Mouse (Mus musculus) thymus, postnatal 36 days (tissue): ENCODE results near the gene Asb16.

Experiments used
- DNase-seq, 2 experiments: peaks; one replicate each; pipeline ENCODE4 v3.0.0; 2022; ENCODE audit warnings: mixed read lengths in 2 of 2

The Asb16 gene

DNA sequence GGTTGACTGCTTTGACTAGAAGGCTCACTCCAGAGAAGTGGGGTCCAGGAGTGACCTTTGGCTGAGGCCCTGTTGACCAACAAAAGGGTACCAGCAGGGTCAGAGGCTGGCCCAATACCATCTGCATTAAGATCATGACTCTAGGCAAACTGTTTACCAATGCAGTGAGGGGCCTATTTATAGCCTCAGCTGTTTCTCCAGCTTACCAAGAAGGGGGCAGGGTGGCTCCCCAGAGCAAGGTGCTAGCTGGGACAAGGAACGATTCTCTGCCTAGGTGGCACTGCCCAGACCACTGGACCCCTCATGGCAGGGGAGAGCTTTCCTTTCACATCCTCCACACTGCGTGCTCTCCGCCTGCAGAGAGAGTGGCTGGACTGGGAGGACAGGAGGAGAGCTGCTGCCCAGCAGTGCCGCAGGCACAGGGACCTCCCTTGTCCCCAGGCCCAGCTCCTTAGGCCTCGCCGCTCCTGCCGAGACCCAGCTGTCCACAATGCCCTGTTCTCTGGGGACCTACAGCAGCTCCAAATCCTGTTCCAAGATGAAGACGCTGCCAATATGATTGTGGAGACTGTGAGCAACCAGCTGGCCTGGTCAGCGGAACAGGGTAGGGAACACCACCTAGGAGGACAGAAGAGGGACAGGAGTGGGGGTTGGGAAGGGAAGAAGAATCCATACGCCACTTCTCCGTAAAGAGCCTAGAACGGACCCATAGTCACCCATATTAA is at the start of gene Asb16:
TSS of gene Asb16 (plus strand) at position 224 of the 725 bp plus-strand sequence.
- DNase-seq = no peak

DNA sequence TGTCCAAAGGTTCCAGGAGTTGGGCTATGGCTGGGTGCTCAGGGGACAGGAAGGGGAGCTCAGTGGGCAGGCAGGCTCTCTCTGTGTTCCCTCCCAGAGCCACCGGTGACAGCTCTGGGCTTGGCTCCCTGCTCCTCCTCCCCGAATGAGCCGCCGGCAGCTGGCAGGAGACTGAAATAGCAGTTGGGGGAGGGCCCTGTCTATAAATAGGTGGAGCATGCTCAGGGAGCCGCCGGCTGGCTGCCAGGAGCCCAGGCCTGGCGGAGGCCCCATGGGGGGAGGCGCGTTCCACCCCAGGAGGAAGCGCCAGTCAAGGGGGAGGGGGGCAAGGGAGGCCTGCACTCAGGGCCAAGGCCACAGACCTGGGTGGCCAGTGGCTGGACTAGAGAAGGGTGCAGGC is 49.8 kb upstream of the Asb16 start:
- peak; percentile 83 to 91 for DNase-seq

DNA sequence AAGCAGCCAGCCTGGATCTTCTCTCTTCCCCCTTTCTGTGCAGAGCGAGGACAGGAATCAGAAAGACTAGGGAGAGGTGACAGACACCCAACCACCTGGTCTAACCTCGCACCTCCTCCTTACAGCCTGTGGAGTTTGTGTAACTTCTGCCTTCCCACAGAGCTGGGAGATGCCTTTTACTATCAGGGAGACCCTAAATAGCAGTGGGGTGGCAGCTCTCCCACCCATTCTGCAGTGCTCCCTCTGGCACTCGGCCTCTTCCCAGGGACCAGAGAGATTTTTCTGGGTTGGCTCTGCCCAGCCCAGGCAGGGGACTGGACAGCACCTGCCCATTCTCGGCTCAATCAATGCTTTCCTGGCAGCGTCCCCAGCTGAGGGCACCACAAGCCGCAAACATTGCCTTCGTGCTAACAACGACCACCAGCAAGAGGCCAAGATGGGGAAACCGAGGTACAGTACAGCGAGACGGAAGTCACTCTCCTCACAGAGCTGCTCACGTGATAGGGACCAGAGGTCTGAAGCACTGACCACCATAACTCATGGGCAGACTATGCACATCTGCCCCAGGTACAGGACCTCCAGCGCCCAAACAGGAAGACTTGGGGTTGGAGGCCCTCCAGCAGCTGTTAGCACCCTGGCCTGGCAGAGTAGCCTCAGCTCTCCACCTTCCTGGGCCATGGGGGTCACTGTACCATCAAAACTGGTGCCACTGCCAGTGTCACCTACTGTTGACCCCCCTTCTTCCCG is 49.1 kb upstream of the Asb16 start:
- DNase-seq = no peak

DNA sequence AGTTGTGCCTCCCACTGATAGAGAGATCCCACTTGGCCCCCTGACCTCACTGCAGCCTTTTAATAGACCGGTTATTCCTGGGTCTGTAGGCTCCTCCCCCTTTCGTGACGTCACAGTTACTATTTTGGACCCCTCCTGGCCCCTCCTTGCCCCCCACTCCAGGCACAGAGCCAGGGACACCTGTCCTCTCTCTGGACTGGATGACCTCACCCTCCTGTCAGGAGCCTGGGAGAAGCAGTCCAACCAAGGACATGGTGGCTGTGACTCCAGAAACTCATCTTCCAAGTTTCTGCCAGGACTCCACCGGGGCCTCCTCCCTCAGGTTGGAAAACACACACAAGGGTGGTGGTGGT is 48.6 kb upstream of the Asb16 start:
- no peak for DNase-seq

DNA sequence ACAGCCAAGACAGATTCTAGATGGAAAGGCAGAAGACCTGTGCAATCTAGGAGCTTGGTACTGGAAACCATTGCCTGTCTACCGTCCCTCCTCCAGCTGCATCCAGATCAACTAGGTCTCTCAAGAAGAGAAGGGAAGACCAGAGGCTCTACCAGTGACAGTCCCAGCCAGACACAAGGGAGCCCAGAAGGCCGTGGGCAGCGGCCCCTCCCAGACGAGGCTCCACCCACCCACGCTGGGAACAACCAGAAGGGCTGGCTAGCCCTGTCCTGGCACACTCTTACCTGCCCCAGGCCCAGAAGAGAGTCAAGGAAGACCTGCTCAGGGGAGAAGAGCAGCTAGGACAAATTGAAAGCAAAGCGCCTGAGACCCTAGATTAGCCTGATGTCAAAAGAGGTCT is 48.1 kb upstream of the Asb16 start:
- DNase-seq = no peak

DNA sequence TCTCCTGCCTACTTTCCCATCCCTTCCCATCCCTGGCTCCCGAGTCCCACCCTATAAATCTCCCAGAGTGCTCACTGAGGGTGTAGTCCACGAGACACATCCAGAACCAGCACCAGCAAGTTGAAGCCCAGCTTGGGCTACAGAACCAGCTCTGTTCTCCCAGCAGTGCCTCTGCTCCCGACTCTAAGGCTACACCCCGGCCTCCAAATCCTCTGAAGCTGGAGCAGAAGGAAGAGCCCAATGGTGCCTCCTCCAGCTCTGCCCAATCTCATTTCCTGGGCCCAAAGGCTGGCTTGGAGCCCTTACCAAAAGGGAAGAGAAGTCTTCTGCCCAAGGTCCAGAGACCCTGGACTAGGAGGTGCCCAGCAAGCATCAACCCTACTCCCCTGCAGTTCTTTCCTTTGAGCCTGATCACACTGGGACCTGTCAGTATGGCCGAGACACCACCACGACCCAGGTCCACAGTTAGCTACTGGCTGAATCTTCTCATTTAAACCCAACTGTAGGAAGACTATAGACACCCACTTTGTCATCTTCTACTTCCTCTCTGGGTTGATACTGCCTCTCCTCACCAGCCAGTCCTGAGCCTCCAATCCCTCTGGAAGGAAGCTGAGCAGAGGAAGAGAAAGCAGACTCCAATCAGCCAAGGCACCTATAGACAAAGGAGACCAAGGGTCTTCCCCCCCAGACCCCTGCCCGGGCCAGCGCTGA is 47.1 kb upstream of the Asb16 start:
- DNase-seq = no peak

DNA sequence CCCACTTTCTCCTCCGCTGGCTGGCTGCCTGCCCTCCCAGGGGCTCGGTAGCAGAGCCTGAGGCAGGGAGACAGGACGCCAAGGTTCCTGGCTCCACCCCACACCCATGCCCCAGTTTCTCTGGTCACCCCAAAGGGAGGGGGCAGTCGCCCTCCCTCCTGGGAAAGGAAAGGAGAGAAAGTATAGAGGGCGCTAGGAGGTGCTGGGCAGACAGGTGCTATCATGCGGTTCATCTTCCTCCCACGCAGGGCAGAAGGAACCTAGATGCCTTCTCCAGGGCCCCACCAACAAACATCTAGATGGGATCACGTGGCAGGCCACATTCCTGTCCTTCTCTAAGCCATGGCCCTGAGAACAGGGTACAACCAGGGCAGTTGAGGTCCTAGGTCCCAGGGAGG is 46.6 kb upstream of the Asb16 start:
- DNase-seq = no peak

DNA sequence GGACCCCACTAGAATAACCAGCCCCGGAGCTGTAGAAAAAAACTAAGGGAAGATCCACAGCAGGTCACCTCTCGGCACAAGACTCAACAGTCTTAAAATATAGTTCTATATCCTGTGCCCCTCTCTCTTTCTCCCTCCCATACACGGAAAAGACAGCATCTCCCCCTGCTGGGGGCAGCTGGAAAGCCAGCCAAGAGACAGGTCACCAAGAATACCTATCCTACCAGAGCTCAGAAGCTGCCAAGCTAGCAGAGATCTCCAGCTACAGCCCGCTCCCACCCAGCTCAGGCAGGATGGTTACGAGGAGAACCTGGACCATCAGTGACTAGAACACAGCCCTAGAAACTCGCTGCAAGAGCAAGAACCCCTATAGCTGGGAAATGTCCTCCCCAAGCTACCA is 45.4 kb upstream of the Asb16 start:
- DNase-seq = peak; percentile 84 to 86

DNA sequence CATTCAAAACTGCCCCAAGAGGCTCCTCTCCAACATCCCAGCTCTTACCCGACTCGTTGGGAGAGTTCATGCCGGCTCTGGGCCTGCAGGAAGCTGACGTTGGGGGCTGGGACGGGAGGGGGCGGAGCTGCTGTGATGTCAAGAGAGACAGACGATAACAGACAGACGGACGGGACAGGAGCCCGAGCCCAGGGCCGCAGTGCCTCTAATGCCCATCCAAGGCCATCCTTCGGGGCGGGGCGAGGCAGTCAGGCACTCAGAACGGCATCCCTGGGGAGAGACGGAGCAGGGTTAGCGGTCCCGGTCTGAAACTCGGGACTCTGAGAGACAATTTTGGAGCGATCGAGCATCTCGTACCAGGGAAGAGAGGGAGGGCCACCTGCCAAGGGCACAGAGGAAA is 43.9 kb upstream of the Asb16 start:
- DNase-seq = no peak

DNA sequence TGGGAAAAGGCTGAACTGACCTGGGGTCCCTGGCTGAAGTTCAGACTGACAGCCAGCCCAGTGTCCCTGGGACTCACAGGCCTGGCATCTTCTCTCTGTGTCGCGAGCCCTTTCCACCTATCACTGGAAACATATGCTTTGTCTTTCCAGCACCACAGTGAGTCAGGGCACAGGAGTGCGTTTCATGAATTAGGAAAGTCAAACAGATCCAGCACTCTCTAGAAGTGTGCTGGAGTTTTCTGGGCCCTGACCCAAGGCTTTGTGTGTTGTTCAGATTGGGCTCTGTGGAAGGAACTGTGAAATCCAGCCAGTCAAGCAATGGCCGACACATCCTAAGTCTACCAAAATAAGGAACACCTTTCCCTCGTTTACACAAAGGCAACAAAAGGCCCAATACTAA is 43.3 kb upstream of the Asb16 start:
- DNase-seq = no peak

DNA sequence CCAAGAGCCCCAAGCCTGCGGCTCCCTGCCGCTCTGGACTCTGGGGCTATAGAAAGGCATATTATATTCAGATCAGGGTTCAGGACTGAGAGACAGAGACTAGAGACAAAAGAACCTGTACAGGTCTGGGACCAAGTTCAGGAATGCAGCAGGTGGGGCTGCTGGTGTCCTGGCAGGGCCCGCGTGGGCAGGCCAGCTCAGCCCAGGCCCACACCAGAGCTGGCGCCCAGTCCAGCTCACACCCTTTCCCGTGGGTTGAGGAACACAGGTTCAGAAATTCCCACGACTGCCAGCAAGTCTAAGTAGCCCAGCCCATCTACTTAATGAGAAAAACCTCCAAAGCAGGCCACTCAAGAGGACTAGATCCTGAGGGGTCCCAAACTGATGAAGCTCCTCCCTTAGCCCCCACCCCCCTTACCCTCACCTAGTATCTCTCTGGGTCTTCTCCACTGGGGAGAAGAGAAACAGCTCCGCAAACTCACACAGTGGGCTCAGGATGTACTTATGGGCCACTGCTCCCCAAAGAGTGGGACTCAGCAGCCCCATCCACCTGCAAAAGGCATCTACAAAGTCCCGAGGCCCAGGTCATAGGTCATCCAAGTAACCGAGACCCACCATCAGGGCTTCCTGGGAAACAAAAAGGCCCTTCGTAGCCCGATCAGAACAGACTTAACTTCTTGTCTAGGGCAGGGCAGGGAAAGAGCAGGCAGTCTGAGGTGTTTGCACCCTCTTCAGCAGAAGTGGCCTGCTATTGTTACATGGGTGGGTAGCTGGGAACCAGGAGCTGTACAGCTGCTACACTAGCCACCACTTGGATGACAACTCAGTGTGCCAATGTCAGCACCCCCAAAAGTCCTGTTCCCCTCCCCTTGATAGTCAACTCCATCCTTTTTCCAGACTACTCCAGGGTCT is 42.2 kb upstream of the Asb16 start:
- DNase-seq = no peak

DNA sequence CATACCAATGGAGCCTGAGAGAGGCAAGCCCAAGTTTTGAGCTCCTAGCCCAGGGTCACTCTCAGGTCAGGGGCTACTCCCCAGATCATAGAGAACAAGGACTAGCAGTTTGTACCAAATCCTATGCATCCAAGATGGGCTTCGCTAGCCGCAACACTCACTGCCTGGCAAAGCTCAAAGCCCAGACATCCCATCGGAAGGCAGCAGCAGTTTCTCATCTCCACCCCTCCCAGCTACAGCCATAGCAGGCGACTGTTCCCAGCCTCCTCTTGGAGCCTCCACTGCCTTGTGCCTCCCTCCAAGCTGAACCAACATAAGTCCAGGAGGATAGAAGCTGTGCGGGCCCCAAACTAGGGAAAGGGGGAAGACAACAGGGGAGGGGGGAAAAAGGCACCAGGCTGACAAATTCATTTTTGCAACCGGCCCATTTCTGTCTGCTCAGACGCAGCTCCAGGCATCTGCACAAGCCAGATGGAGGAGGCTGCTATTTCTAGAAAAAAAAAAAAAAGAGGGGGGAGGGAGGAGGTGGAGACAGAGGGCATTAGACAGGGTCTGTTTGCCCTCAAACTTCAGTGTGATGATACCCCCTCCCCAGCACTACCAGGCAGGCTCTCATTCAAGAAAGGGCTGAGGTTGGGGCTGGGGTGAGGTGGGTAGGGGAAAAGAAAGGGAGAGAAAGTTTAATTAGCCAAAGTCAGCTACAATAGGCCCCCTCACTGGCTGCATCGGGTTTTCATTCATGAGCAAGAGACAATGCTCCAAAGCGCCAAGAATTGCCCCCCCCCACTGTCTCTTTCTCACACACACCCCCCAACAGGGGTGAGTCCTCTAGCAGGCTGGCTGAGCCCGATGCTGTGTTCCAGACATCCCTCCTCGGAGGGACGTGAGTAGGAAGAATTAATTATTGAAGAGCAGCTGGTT is 41.0 kb upstream of the Asb16 start:
- no peak for DNase-seq

DNA sequence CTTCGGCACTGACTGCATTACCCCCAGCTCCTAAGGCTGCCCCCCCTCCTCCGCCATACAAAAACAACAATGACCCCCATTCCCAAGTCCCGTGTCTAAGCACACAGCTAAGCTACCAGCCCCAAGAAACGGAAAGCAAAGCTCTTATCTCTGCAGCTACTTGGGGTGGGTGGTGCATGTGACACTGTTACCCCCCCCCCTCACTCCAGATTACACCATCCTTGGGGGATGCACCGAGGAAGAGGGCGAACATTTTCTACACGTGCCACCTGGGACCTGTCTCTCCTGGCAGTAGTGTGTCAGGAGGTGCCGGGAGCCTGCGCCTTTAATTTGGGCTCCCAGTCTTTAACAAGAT is 40.4 kb upstream of the Asb16 start:
- DNase-seq = no peak

DNA sequence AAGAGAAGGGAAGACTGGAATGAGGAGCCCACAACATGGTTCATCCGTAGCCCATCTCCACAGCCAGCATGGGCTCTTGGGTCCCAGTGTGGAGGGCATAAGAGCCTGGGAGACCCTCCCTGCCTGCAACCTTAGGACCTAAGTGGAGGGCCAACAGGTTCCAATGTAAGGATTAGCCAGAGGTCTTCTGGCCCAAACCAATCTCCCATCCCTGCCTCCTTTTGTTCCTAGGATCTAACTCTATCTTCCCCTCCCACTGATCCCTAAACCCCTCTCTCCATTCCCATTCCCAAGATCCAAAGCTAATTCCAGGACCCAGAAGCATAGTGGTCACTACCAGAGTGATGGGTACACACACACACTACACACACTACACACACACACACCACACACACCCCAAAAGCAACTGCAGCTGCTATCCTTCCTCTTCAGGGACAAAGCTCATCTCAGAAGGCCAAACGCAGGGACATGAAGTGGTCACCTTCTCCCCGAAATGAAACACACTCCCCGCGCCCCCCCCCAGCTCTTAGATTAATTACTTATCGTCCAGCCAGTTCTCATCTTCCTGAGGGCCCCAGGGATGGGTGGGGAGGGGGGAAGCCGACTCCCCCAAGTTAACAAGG is 39.8 kb upstream of the Asb16 start:
- no peak for DNase-seq

DNA sequence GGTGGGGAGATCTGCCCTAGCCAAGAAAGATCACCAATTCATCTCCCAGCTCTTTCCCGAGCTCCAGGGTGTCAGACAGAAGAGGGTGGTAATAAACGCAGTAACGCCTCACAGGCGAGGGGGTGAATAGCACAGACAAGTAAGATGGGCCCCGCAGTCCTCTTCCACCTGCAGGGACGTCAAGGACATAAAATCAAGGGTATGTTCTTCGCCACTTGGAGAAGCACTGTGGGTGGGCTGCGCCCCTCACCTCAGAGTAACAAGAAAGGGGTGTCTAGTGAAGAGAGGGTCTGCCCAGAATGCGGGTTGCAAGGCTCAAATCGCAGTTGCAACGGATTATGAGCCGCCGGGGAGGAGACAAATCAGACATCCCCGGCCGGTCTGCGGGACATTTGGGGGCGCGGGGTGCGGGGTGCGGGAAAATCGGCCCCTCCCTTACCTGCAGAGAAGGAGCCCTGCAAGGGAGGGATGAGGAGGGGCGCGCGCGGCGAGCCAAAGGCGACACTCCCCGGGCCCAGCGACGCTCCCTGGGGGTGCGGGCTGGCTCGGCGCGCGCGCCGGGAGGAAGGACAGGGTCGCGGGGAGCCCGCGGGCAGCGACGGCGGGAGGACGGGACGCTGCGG is 39.1 kb upstream of the Asb16 start:
- DNase-seq = no peak

DNA sequence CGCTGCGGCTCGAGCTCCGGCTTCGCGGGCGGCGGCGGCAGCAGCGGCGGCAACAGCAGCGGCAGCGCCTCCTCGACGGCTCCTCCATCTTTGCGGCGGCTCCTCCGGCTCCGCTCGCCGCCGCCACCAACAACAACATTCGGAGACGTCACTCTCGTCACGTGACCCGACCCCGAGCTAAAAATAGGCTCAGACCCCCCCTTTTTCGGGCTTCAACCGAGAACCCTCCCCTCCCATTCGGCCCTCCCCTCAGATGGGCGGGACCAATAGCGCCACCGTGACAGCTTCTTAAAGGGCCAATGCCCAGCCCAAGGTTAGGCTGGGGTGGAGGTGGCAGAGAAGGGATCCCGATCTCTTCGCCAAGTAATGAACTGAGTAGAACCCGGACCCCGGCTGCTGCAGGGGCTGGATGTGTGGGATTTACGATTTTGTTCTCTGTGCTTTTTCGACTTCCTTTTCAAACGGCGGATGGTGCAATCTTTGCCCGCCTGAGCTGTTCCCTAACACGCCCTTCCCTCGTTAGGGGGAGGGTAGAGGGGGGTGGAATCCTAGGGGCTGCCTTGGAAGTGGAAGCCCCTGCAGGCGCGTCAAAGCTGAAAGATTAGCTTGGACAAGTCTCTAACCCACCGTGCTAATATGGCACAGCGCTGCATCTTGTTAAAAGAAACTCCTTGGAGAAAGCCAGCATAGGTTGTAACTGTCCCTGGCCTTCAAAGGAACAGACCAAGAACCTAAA is 38.4 kb upstream of the Asb16 start, which contains the start of gene Hdac5:
TSS of gene Hdac5 (minus strand) at position 161 of the 736 bp plus-strand sequence.
- peak; percentile 97 for DNase-seq

DNA sequence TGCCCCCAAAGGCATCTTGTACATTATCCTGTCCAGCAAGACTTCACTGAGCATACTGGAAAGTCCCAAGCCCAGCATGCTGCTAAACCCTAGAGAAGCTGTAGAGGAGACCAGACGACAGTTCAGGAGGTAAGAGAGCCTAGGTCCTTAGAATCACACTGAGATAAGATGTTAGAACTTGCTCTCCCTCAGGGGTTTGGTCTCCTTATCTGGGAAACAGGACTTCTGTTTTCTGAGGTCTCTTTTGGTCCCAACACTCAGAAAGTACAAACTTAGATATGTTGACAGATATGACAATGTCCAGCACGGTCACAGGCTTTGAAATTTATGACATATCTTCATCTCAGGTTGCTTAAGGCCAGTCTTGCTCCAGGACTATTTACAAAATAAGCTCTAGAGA is 32.5 kb upstream of the Asb16 start:
- no peak for DNase-seq

DNA sequence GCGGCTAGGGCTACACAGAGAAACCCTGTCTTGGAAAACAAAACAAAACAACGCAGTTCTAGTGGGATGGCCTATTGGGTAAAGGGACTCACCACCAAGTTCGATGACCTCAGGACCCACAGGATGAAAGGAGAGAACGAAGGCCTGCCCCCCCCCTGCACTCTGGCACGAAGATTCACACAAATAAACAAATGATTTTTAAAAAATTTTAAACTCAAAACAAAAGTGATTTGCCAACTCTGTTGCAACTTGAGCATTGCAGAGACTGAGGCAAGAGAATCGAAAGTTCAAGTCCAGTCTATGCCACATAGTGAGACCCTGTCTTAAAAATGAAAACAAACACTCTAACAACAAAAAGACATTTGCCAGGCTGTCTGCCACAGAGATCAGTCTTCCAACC is 27.9 kb upstream of the Asb16 start:
- DNase-seq = no peak

DNA sequence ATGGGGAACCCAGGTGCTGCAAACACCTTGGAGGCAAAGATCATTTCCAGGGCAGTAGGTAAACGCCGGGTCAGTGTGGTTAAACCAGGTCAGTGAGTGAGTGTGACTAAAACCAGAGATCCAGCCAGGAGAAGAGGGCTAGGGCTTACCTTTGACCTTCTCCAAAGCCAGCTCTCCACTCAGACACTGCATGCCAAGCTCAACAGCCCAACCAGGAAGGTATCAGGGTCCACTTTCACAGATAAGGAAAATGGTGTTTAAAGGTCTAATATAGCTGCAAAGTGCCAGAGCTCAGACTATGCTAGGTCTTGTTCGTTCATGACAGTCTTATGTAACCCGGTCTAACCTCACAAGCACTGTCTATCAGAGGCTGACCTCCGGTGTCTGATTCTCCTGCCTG is 27.3 kb upstream of the Asb16 start:
- DNase-seq = no peak

DNA sequence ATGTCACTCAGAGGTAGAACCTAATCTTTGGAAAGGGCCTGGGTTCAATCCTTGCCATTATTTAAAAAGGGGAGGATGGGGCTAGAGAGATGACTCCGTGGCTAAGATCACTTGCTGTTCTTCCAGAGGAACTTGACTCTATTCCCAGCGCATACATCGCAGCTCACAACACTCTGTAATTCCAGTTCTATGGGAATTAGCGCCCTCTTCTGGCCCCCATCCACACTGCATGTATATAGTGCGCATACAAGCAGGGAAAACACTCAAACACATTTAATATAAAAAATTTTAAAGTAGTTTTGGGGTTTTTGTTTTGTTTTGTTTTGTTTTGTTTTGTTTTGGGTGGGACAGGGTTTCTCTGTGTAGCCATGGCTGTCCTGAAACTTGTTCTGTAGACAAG is 26.7 kb upstream of the Asb16 start:
- DNase-seq = no peak
